8 mouse cellular contexts compared by ENCODE assay signal in genomic region chr12:80344777-80345231, GRCm38 (mm10).
A peak's percentile ranks its signal among the peaks of the same experiment; 100 is the strongest.
DNase-seq lines count a peak whose midpoint lies in the region; ATAC-seq lines count a peak whose summit lies in the region.
"Had no signal": no experiment of that assay in that cellular context is flagged by ENCODE, and none has a peak within 500 bp of the region (broad histone marks: within the 10 kb centered on the region; RNA-seq: fewer than 3 reads in every experiment).

No protein-coding gene starts in this region.

- peaks cover 13% of the 10 kb centered on the region for H3K36me3 ChIP-seq in kidney, embryonic 16.5 days (ENCODE audit: insufficient read depth, low read length)
- H3K36me3 ChIP-seq in hindbrain, embryonic 16.5 days (ENCODE audit: control insufficient read depth, insufficient read depth, low read length) = peaks cover 4% of the 10 kb centered on the region

- no peak for DNase-seq in kidney, postnatal 10 days
- peak; percentile 6 for DNase-seq in brain, embryonic 18.5 days (ENCODE audit: low read depth, low spot score)
- DNase-seq in skeletal muscle tissue, adult 2 months (ENCODE audit: low read depth, low spot score) = peak; percentile 38
- no peak for DNase-seq in gastrocnemius, postnatal 10 days

- H3K4me2 ChIP-seq in kidney, embryonic 16.5 days (replicated peaks; ENCODE audit: low read depth, low read length) = no peak overlapping the region
- H3K4me2 ChIP-seq in hindbrain, embryonic 16.5 days (ENCODE audit: low read length) = no peak overlapping the region

- no peaks in the 10 kb centered on the region for H3K9me3 ChIP-seq in kidney, embryonic 16.5 days (ENCODE audit: low read length)
- H3K9me3 ChIP-seq in hindbrain, embryonic 16.5 days (ENCODE audit: control insufficient read depth, low read length) = no peaks in the 10 kb centered on the region

- peak; percentile 54 for ATAC-seq in kidney, embryonic 16.5 days (ENCODE audit: low FRiP score, low TSS enrichment)
- ATAC-seq in hindbrain, embryonic 16.5 days = peak; percentile 82
- ATAC-seq in CD4-positive, CD25-positive, alpha-beta regulatory T cell, adult 4 months = no peak

- H3K27ac ChIP-seq in kidney, embryonic 16.5 days (ENCODE audit: low read length) = peak overlapping the region; percentile 35; the same call in 1 of the 2 replicates
- H3K27ac ChIP-seq in hindbrain, embryonic 16.5 days (ENCODE audit: low read depth, low read length) = no peak overlapping the region

- H3K4me1 ChIP-seq in kidney, embryonic 16.5 days (ENCODE audit: insufficient read depth, low read length) = peaks cover 13% of the 10 kb centered on the region
- H3K4me1 ChIP-seq in hindbrain, embryonic 16.5 days (ENCODE audit: control insufficient read depth, insufficient read depth, low read depth, low read length) = peaks cover 3% of the 10 kb centered on the region; the same call in 1 of the 2 replicates

- 33% methylated on average over 6 of the region's 6 CpGs for WGBS in kidney, embryonic 16.5 days
- WGBS in hindbrain, embryonic 16.5 days = 54% methylated on average over 6 of the region's 6 CpGs

- H3K9ac ChIP-seq in kidney, embryonic 16.5 days (replicated peaks; ENCODE audit: low read length) = no peak overlapping the region
- no peak overlapping the region for H3K9ac ChIP-seq in hindbrain, embryonic 16.5 days (ENCODE audit: low read depth, low read length)

- H3K4me3 ChIP-seq in kidney, embryonic 16.5 days (ENCODE audit: low read length) = no peak overlapping the region
- H3K4me3 ChIP-seq in hindbrain, embryonic 16.5 days (ENCODE audit: low read length) = no peak overlapping the region
- H3K4me3 ChIP-seq: erythroblast, embryonic 14.5 days had no signal

- H3K27me3 ChIP-seq in kidney, embryonic 16.5 days (ENCODE audit: insufficient read depth, low read length) = no peaks in the 10 kb centered on the region
- H3K27me3 ChIP-seq in hindbrain, embryonic 16.5 days (replicated peaks; ENCODE audit: control insufficient read depth, insufficient read depth, low read length) = no peaks in the 10 kb centered on the region

Comparison
In these comparisons a context has a peak if more than half of its experiments do, and no peak if none do; other contexts are left out.
1. DNase-seq: peak in brain, embryonic 18.5 days (single experiment) and skeletal muscle tissue, adult 2 months (single experiment); none in kidney, postnatal 10 days (single experiment) and gastrocnemius, postnatal 10 days (single experiment).